Mouse (Mus musculus): ENCODE measurements around the gene Dgat2. TPM values are rescaled to one million over a fixed set of nuclear protein-coding genes. Genes with fewer than 3 reads are reported as not detected.

The Dgat2 gene
- polyA plus RNA-seq, 1 experiment from 2014 or later: 15.0 TPM

DNA sequence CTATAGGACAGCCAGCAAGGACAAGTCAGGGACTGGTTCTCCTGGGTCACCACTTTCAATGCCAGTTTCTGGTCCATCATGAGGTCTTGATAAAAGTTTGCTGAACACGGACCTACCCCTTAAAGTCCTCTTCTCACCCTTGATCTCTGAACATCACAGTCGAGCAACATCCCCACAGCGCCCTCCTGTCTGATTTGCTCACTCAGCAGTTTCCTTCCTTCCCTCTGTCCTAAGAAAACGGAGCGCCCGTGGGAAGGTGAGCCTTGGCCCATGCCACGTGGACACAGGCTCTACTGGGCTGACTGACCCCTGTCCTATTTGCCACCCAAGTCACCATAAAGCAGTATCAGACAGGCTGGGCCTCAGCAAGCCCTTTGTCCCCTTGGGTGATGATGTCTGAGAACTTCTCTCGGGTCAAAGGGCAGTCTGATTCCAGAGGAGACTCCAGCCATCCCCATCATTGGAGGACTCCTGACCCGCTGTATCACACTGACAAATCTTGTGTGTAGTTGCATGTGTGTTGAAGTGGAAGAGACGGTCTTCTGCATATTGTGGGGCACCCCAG lies 32.2 kb upstream of the Dgat2 start:
- 83% methylated on average over 10 of the region's 10 CpGs for WGBS
- Histone ChIP-seq H3K36me3 (no peaks in the 10 kb centered on the region), H3K9me3 (no peaks in the 10 kb centered on the region), H3K27me3 (no peaks in the 10 kb centered on the region; the same call in 1 of the 2 replicates), H3K27ac (no peak overlapping the region; the same call in 1 of the 2 replicates), H3K4me2 (replicated peaks) (no peak overlapping the region), H3K9ac (no peak overlapping the region), H3K4me1 (0 out of 2 replicates have a peak, but pooled peaks cover 5% of the 10 kb centered on the region), H3K4me3 (no peak overlapping the region)
- ATAC-seq (ENCODE audit: low FRiP score, low read depth): no peak

DNA sequence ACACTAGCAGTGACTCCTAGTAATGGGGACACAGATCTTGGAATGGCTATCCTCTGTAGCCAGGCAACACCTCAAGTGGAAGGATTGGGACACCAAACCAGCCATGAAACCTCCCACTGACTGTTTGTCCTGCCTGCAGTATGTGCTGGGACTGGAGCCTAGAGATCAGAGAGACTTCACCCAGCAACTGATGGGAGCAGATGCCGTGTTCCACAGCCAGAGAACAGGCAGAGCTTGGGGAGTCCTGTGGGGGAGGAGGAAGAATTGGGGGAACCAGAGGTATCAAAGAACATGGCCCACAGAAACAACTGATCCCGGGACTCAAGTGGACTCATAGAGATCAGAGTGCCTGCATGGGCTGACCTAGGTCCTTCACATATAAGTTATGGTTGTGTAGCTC lies 31.2 kb upstream of the Dgat2 start:
- no peak overlapping the region for H3K4me3 ChIP-seq
- no peaks in the 10 kb centered on the region; the same call in 1 of the 2 replicates for H3K27me3 ChIP-seq
- no peak overlapping the region for H3K27ac ChIP-seq
- H3K9ac ChIP-seq: no peak overlapping the region
- no peaks in the 10 kb centered on the region for H3K36me3 ChIP-seq
- no peaks in the 10 kb centered on the region for H3K9me3 ChIP-seq
- ATAC-seq (ENCODE audit: low FRiP score, low read depth): no peak
- H3K4me1 ChIP-seq: 0 out of 2 replicates have a peak, but pooled peaks cover 5% of the 10 kb centered on the region
- no peak overlapping the region for H3K4me2 ChIP-seq (replicated peaks)
- 73% methylated on average over 2 of the region's 2 CpGs for whole genome bisulfite sequencing

DNA sequence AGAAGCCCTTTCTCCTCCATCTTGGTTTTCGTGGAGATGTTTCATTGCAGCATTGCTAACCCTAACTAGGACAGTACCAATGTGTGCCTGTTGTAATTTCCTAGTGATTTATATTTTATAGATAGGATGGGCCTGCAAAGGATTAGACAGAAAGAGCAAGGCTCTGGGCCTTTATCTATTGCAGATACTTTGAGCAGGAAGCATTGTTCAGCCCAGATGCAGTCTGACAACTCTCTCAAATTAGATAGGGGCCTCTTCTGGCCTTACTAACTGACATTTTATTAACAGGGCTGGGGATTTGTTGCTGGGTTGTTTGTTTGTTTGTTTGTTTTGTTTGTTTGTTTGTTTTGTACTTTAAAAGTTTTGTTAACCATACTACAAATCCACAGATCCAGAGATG lies 30.5 kb upstream of the Dgat2 start:
- Histone ChIP-seq H3K27ac (no peak overlapping the region), H3K36me3 (no peaks in the 10 kb centered on the region), H3K4me3 (no peak overlapping the region), H3K9me3 (no peaks in the 10 kb centered on the region), H3K4me1 (0 out of 2 replicates have a peak, but pooled peaks cover 5% of the 10 kb centered on the region), H3K27me3 (no peaks in the 10 kb centered on the region; the same call in 1 of the 2 replicates), H3K9ac (no peak overlapping the region), H3K4me2 (replicated peaks) (no peak overlapping the region)
- no peak for ATAC-seq (ENCODE audit: low FRiP score, low read depth)
- 89% methylated on average over 1 of the region's 1 CpGs for WGBS

DNA sequence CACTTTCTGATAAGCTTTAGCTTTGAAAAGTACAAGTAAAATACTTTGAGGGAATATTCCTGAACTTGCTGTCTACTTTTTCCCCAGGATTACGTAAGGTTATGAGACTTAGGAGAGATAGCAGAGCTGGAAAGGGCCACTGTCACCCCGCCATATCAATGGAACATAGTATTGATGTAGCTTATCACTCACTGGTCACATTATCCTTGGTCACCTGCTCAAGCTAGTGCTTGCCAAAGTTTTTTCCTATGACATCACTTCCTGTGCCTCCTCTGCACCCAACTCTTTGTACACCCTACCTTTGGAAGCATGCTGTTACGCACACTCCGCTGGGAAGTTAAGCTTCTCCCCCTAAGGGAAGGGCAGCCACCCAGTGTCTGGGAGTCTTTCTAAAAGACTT lies 26.2 kb upstream of the Dgat2 start:
- Histone ChIP-seq H3K27me3 (no peaks in the 10 kb centered on the region), H3K9me3 (no peaks in the 10 kb centered on the region), H3K9ac (no peak overlapping the region), H3K4me1 (no peaks in the 10 kb centered on the region), H3K4me3 (no peak overlapping the region), H3K4me2 (replicated peaks) (no peak overlapping the region), H3K36me3 (no peaks in the 10 kb centered on the region), H3K27ac (no peak overlapping the region)
- WGBS: 92% methylated on average over 4 of the region's 4 CpGs
- ATAC-seq (ENCODE audit: low FRiP score, low read depth): no peak

DNA sequence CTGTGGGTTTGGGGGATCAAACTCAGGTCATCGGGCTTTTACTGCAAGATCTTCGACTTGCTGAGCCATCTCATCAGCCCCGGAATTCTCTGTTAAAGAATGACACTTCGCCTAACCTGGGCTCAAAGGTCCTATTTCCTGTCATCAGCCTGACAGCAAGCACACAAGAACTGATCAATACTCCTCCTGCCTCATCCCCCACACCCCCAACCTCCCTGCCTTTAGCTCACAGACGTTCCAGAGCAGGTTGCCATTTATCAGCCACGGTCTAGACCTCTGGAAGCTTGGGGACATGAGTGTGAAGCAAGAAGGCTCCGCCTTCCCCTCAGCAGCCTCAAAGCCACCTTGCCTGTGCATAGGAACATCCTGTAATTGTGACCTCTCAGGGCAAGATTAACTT lies 23.8 kb upstream of the Dgat2 start:
- no peak for ATAC-seq (ENCODE audit: low FRiP score, low read depth)

DNA sequence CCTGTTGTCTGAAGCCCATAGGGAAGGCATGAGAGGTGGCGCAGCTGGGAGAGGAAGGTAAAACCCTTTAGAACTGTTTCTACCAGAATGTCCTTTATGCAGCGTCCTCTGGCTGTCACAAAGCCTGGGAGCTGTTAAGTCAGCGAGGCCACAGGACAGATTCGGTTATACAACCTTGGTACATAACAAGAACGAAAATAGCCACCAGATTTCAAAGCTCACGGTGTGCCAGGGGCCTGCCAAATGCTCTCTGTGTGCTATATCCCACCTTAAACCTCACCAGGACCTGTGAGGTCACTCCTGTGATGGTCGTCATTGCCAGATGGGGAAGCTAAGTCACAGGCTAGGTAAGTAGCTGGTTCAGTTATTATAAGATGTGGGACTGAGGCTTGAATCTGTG lies 19.6 kb upstream of the Dgat2 start:
- Histone ChIP-seq H3K4me3 (no peak overlapping the region), H3K27ac (no peak overlapping the region), H3K27me3 (no peaks in the 10 kb centered on the region), H3K9ac (no peak overlapping the region), H3K4me2 (replicated peaks) (no peak overlapping the region), H3K9me3 (no peaks in the 10 kb centered on the region), H3K36me3 (no peaks in the 10 kb centered on the region), H3K4me1 (peaks cover 3% of the 10 kb centered on the region; the same call in 1 of the 2 replicates)
- 78% methylated on average over 7 of the region's 7 CpGs for WGBS
- no peak for ATAC-seq (ENCODE audit: low FRiP score, low read depth)

More for the DNA sequence above, 23.8 kb upstream of the Dgat2 start:
- Histone ChIP-seq H3K4me3 (no peak overlapping the region), H3K27me3 (no peaks in the 10 kb centered on the region), H3K4me2 (replicated peaks) (no peak overlapping the region), H3K4me1 (no peaks in the 10 kb centered on the region), H3K36me3 (no peaks in the 10 kb centered on the region), H3K9ac (no peak overlapping the region), H3K9me3 (no peaks in the 10 kb centered on the region), H3K27ac (no peak overlapping the region)
- WGBS: 74% methylated on average over 7 of the region's 7 CpGs

DNA sequence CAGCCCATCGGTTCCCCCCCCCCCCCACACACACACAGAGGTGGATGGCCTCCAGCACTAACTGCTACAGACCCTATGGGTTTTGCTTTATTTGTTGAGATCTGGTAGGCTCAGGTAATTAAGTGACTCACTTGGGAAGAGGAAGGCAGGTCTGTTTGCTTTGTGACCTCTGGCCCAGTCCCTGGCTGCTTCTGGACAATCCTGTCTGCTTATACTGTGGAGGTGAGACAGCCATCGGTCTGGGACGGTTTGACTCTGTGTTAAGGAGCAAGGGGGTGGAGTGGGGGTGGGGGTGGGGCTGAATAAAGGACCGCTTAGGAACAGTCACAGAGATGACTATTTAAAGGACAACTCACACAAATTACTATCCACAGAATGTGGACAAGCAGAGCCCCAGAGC lies 17.8 kb upstream of the Dgat2 start:
- peaks cover 3% of the 10 kb centered on the region; the same call in 1 of the 2 replicates for H3K4me1 ChIP-seq
- H3K9me3 ChIP-seq: no peaks in the 10 kb centered on the region
- H3K9ac ChIP-seq: no peak overlapping the region
- no peak overlapping the region for H3K27ac ChIP-seq
- no peaks in the 10 kb centered on the region for H3K36me3 ChIP-seq
- H3K4me2 ChIP-seq (replicated peaks): no peak overlapping the region
- no peaks in the 10 kb centered on the region for H3K27me3 ChIP-seq
- H3K4me3 ChIP-seq: no peak overlapping the region
- no peak for ATAC-seq (ENCODE audit: low FRiP score, low read depth)
- WGBS: 13% methylated on average over 4 of the region's 4 CpGs

DNA sequence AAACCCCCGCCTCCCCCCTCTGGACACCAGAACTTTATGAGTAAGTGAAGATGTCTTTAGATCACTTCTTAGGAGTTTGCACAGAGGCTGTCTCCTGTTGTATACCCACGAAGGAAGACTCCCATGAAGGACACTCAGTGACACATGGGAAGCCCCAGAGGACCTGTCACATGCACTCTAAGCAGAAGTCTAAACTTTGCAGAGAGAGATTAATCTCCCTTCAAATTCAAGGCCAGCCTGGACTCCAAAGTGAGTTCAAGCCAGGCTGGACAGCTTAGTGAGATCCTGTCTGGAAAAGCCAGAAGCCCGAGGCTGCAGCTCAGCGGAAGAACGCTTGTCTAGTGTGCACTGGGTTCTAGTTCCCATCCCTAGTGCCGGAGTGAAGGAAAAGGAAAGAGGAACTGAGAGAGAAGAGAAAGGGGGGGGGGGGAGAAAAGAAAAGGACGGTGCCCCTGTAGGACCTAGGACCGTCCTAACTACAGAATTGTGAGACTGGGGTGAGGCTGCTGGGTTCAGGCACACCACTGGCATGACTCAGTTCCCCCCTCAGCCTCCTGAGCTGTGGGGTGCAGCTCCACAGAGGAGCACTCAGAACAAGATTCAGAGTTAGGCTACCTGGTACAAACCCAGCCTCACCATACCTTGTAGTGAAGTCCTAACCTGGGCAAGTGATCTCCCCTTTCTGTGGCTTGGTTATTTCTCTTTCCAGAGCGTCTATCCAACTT lies 17.1 kb upstream of the Dgat2 start:
- Histone ChIP-seq H3K9me3 (no peaks in the 10 kb centered on the region), H3K27me3 (no peaks in the 10 kb centered on the region), H3K4me3 (no peak overlapping the region), H3K36me3 (no peaks in the 10 kb centered on the region), H3K27ac (no peak overlapping the region), H3K4me1 (peaks cover 3% of the 10 kb centered on the region; the same call in 1 of the 2 replicates), H3K4me2 (replicated peaks) (no peak overlapping the region), H3K9ac (no peak overlapping the region)
- ATAC-seq (ENCODE audit: low FRiP score, low read depth): no peak
- 77% methylated on average over 9 of the region's 9 CpGs for WGBS

DNA sequence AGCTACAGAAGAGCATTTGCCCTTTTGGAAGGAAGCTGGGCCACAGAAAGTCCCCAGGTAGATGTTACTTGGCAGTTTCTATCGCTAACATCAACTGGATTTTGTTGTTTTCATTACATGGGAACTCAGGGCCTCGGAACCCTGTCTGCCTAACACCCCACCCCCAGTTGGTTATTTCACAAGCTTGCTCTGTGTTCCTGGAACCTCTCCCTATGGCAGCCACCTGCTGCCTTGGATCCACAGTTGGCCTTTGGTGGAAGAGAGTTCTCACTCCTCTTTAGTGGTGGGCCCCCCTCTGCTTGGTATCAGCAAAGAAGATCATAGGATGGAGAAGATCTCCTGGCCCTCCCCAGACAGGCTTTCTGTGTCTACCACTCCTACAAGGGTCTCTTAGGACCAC lies 16.3 kb upstream of the Dgat2 start:
- WGBS: 84% methylated on average over 2 of the region's 2 CpGs

DNA sequence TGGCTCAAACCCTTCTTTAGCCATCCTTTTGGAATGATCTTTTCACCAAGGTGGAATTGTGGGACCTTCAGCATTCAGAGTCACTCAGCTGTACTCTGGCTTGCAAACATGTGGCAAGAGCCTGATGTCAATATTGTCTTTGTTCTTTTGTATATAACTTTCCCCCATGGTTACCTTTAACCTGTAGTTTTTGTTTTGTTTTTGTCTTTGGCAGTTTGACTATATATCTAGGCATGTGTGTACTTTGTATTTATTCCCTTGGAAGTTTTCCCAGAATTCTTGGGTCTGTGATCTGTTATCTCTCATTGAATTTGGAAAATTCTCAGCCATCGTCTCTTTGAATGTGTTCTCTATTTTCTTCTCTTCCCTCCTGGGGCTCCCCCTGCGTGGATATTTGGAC lies 12.0 kb upstream of the Dgat2 start:
- Histone ChIP-seq H3K4me3 (no peak overlapping the region), H3K9me3 (no peaks in the 10 kb centered on the region), H3K27ac (no peak overlapping the region), H3K4me2 (replicated peaks) (no peak overlapping the region), H3K36me3 (no peaks in the 10 kb centered on the region), H3K4me1 (no peaks in the 10 kb centered on the region; the same call in 1 of the 2 replicates), H3K27me3 (no peaks in the 10 kb centered on the region), H3K9ac (no peak overlapping the region)
- ATAC-seq (ENCODE audit: low FRiP score, low read depth): no peak
- 70% methylated on average over 2 of the region's 2 CpGs for WGBS

More for the DNA sequence above, 16.3 kb upstream of the Dgat2 start:
- Histone ChIP-seq H3K27ac (no peak overlapping the region), H3K27me3 (no peaks in the 10 kb centered on the region), H3K4me1 (peaks cover 3% of the 10 kb centered on the region; the same call in 1 of the 2 replicates), H3K36me3 (no peaks in the 10 kb centered on the region), H3K4me2 (replicated peaks) (no peak overlapping the region), H3K9ac (no peak overlapping the region), H3K9me3 (no peaks in the 10 kb centered on the region), H3K4me3 (no peak overlapping the region)
- no peak for ATAC-seq (ENCODE audit: low FRiP score, low read depth)

DNA sequence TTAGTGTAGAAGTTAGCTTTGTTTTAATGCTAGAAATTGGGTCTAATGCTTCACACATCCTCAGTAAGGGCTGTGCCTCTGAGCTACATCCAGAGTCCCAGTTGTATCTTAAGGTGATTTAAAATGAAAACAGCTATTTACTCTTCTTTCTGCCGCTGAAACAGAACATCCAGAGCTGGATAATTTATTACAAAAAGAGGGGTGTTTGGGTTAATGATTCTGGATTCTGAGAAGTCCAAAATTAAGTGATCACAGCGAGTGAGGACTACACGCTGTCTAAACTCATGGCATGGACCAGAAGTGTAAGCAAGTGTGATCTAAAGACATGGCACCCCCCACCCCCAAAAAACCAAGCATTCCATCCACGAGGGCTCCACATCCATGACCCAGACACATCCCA lies 11.4 kb upstream of the Dgat2 start:
- Histone ChIP-seq H3K36me3 (no peaks in the 10 kb centered on the region), H3K27ac (no peak overlapping the region), H3K4me3 (no peak overlapping the region), H3K4me1 (no peaks in the 10 kb centered on the region), H3K9ac (no peak overlapping the region), H3K4me2 (replicated peaks) (no peak overlapping the region), H3K9me3 (no peaks in the 10 kb centered on the region), H3K27me3 (no peaks in the 10 kb centered on the region)
- ATAC-seq (ENCODE audit: low FRiP score, low read depth): no peak
- 86% methylated on average over 4 of the region's 4 CpGs for WGBS

DNA sequence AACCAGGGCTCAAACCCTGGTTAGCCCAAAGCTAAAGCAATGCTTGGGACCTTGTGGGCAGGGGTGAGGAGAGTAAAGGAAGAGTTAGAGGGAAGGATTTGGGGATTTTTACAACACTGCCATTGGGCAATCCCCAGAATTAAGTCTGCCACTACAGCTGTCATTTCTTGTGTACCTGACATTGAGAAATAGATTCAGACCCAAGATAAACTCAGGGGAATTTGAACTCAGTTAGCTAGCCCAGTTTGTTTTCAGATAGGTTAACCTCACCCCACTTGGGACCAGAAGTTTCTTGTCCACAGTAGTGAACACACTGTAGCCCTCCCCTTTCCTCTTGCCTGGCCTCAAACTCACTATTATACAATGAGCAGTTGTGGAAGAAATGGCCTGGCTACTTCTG lies 8.9 kb upstream of the Dgat2 start:
- Histone ChIP-seq H3K9ac (no peak overlapping the region), H3K9me3 (no peaks in the 10 kb centered on the region), H3K36me3 (no peaks in the 10 kb centered on the region), H3K4me2 (replicated peaks) (no peak overlapping the region), H3K4me1 (no peaks in the 10 kb centered on the region), H3K4me3 (no peak overlapping the region), H3K27ac (no peak overlapping the region), H3K27me3 (no peaks in the 10 kb centered on the region)
- ATAC-seq (ENCODE audit: low FRiP score, low read depth): no peak

DNA sequence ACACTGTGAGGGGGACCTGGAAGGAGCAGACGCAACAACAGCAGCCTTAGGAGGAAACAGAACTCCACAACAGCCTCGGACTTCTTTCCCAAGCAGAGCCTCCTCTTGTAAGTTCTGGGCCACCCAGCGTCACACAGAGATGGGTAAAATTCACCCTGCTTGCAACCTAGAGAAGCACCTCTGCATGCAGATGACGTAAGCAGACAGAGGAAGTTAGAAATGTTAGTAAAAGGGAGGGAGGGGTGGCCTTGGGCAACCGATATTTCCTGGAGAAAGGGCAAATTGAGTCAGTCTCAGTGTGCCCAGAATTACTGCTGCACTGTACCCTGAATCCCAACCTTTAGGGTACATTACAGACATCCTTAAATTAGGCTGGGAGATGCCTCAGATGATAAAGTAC lies 7.4 kb upstream of the Dgat2 start:
- ATAC-seq (ENCODE audit: low FRiP score, low read depth): no peak
- Histone ChIP-seq H3K27me3 (no peaks in the 10 kb centered on the region), H3K27ac (no peak overlapping the region), H3K36me3 (no peaks in the 10 kb centered on the region), H3K9me3 (no peaks in the 10 kb centered on the region), H3K4me1 (no peaks in the 10 kb centered on the region), H3K9ac (no peak overlapping the region), H3K4me2 (replicated peaks) (no peak overlapping the region), H3K4me3 (no peak overlapping the region)
- 81% methylated on average over 5 of the region's 5 CpGs for WGBS

Measured in limb, embryonic 13.5 days (tissue).